Mouse (Mus musculus): ENCODE results near the gene Rabgap1l. TPM values are rescaled to one million over a fixed set of nuclear protein-coding genes. Genes with fewer than 3 reads are reported as not detected.

Gene Rabgap1l
- polyA plus RNA-seq, 1 experiment from 2014 or later, result 26.4 TPM

DNA sequence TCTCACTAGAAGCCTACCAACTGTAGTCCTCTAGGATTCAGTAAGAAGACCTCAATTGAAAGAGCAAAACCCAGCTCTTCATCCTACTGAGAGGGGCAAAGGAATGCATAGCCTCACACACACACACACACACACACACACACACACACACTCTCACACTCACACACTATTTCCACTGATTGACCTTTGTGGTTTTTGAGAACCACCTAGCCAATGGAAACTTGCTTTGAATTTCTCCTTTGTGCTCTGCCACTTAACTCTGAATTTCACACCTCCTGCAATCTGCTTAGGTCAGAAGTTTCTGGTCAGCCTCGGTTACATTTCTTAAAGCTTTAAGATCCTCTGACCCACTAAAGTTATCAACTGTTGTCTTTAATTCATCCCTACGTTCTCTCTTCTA, 12.3 kb upstream of the Rabgap1l start:
- Histone ChIP-seq H3K4me2 (no peak overlapping the region), H3K9me3 (no peaks in the 10 kb centered on the region), H3K4me1 (replicated peaks) (no peaks in the 10 kb centered on the region), H3K4me3 (no peak overlapping the region), H3K27ac (no peak overlapping the region), H3K27me3 (no peaks in the 10 kb centered on the region), H3K9ac (no peak overlapping the region), H3K36me3 (no peaks in the 10 kb centered on the region)
- 75% methylated on average over 2 of the region's 2 CpGs for WGBS
- no peak for ATAC-seq (ENCODE audit: low FRiP score)

DNA sequence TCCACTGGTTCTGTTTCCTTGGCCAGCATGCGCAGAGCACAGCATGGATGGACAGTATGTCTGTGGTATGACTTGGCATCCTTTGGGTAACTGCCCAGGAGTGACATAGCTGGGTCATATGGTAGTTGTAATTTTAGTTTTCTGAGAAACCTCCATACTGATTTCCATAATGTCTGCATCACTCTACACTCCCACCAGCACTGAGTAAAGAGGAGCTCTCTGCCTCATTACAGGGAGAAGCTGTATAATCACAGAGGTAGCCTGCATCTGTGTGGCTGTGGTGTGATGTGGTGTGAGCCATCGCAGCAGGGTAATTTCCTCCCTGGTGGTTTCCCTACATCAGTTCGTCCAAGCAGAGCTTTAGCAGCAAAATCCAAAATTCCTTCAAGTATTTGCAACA, 7.0 kb upstream of the Rabgap1l start:
- Histone ChIP-seq H3K4me2 (no peak overlapping the region), H3K4me1 (replicated peaks) (no peaks in the 10 kb centered on the region), H3K27me3 (no peaks in the 10 kb centered on the region), H3K4me3 (no peak overlapping the region), H3K9me3 (no peaks in the 10 kb centered on the region), H3K36me3 (no peaks in the 10 kb centered on the region), H3K9ac (no peak overlapping the region), H3K27ac (no peak overlapping the region)
- no peak for ATAC-seq (ENCODE audit: low FRiP score)
- 79% methylated on average over 3 of the region's 3 CpGs for WGBS

DNA sequence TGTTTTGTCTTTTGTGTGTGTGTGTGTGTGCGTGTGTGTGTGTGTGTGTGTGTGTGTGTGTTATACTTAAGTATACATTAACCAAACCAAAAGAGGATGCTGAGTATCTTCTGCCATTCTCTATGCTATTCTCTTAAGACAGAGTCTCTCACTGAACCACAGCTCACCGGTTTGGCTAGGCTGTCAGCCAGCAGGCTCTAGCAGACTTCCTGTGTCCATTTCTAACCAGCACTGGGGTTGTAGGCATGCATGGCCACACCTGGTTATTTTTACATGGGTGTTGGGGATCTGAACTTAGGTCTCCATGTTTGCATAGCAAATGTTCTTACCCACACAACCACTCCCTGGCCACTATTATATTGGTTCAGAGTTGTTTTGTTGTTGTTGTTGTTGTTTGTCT, 2.0 kb upstream of the Rabgap1l start:
- no peak overlapping the region for H3K9ac ChIP-seq
- 74% methylated on average over 2 of the region's 2 CpGs for WGBS
- H3K4me2 ChIP-seq, result no peak overlapping the region
- H3K9me3 ChIP-seq, result no peaks in the 10 kb centered on the region
- ATAC-seq (ENCODE audit: low FRiP score), result no peak
- H3K27ac ChIP-seq, result no peak overlapping the region
- H3K27me3 ChIP-seq, result no peaks in the 10 kb centered on the region
- H3K36me3 ChIP-seq, result no peaks in the 10 kb centered on the region
- no peak overlapping the region for H3K4me3 ChIP-seq
- H3K4me1 ChIP-seq (replicated peaks), result peaks cover 9% of the 10 kb centered on the region

DNA sequence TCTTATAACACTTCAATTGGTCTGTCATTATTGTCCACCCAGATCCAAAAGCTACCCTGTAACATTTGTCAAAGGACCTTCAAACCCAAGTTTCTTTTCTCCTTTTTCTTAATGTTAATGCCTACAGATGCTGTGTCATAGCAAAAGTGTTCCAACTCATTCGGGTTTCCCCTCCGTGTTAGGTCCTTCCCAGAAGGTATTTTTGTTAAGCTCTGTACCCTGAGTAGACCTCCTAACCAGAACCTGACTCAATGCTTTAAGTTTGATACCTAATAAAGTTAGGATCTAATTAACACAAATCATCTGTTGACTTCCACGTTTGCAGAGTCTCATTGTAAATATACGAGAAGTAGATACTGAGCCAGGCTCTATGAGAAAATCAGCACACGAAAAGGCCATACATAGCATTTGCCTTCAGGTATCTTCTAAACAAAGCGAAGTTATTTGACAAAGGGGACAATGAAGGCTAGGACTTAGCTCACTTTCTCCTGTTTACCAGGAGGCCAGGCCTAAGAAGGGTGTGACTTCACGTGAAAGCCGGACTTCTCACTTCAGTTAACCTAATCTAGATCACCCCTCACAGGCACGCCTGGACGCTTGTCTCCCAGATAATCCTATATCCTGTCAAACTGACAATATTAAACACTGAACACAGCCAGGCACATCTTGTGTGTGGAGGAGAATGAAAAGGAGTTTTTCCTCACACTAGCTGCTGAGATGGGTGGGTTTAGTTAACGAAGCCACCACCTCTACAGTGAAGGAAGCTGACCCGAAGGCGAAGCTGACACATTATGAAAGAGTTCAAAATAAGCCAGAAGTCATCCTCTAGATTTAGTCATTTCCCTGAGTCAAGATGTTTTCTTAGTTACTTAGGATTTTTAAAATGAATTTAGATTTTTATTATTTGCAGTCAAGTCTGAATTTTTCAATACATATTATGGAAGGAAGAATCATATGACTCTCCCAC, 1.1 kb upstream of the Rabgap1l start:
- H3K36me3 ChIP-seq, result no peaks in the 10 kb centered on the region
- H3K4me2 ChIP-seq, result no peak overlapping the region
- no peak for ATAC-seq (ENCODE audit: low FRiP score)
- 86% methylated on average over 13 of the region's 13 CpGs for WGBS
- no peak overlapping the region for H3K9ac ChIP-seq
- H3K27ac ChIP-seq, result no peak overlapping the region
- H3K9me3 ChIP-seq, result no peaks in the 10 kb centered on the region
- H3K4me3 ChIP-seq, result no peak overlapping the region
- no peaks in the 10 kb centered on the region for H3K27me3 ChIP-seq
- H3K4me1 ChIP-seq (replicated peaks), result peaks cover 9% of the 10 kb centered on the region

DNA sequence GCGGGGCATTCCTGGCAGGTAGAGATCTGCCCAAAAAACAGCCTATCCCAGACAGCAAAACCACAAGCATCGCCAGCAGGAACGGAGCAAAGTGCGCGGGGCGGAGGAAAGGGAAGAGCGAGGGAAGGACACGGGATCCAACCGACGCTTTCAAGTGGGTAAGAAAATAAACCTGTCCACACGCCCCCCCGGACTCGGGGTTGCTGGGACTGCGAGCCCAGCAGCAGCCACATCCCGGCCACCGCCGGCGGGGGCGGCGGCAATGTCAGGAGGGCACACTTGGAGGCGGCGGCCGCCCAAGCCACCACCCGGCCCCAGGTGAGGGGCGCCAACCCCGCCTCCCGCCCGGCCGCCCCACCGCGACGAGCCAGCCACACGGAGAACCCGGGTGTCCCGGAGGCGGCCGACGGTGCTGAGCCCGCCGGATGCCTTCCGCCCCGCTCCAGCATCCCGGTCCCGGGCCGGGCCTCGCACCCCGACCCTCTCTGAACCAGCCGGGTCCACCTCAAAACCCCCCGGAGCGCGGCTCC, 790 bp downstream of the Rabgap1l start:
- Histone ChIP-seq H3K9ac (peak overlapping the region; percentile 89), H3K4me2 (peak overlapping the region; percentile 98), H3K4me3 (peak overlapping the region; percentile 90), H3K9me3 (no peaks in the 10 kb centered on the region), H3K27me3 (no peaks in the 10 kb centered on the region), H3K4me1 (replicated peaks) (peaks cover 9% of the 10 kb centered on the region), H3K36me3 (no peaks in the 10 kb centered on the region), H3K27ac (peak overlapping the region; percentile 82)
- peak; percentile 88; the same call in 1 of the 2 replicates for ATAC-seq (ENCODE audit: low FRiP score)
- WGBS, result under 1% methylated on average over 45 of the region's 51 CpGs

DNA sequence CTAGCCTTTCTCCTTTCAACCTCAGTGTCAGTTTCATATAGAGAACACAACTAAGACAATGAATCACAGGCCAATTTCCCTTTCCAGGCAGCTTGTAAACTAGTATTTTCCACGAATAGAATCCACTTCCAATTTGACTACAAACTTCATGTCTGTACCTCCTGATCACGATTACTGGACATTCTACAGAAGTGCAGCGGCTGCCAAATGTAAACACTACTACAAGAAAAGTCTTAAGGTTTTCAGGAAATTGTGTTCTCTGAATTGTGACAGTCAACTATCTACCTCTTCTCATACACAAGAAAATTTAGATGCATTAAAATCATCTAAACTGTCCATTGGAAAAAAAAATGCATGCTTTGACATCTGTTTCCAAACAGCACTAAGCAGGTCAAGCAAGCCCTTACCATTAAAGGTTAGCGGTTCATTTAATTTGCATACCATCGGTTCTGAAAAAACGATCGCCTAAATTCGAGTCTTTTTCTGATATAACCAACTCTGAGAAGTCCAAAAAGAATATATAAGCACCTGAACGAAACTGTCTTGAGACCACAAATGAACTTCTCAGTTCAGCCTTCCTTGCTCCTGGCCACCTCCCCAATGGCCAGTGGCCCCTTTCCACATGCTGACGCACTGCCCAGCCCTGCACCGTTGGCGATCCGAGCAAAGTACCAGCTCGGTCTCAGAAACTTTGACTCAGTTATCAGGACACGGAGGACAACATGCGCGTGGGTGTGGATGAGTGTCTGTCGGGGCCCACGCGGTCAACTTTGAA, 1.4 kb downstream of the Rabgap1l start:
- 11% methylated on average over 20 of the region's 20 CpGs for WGBS
- Histone ChIP-seq H3K4me2 (peak overlapping the region; percentile 98), H3K27me3 (no peaks in the 10 kb centered on the region), H3K4me3 (peak overlapping the region; percentile 90), H3K9ac (peak overlapping the region; percentile 89), H3K4me1 (replicated peaks) (peaks cover 9% of the 10 kb centered on the region), H3K9me3 (no peaks in the 10 kb centered on the region), H3K36me3 (no peaks in the 10 kb centered on the region), H3K27ac (no peak overlapping the region)
- peak; percentile 25 for ATAC-seq (ENCODE audit: low FRiP score)

DNA sequence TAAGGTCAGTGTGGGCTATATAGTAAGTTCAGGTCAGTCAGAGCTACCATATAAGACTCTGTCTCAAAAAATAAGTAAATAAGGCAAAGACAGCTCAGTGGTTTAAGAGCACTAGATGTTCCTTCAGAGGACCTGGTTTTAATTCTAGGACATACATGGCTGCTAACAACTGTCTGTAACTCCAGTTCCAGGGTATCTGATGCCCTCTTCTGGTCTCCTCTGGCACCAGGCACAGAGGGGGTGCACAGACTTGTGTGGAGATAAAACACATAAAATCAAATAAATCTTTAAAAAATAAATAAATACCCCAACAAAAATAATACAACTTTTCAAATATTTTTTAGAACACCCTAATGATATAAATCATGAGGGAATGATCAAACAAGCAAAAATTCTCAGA, 2.4 kb downstream of the Rabgap1l start:
- Histone ChIP-seq H3K27me3 (no peaks in the 10 kb centered on the region), H3K4me2 (no peak overlapping the region), H3K9ac (no peak overlapping the region), H3K4me3 (no peak overlapping the region), H3K9me3 (no peaks in the 10 kb centered on the region), H3K27ac (no peak overlapping the region), H3K4me1 (replicated peaks) (peaks cover 9% of the 10 kb centered on the region), H3K36me3 (no peaks in the 10 kb centered on the region)
- ATAC-seq (ENCODE audit: low FRiP score), result no peak

DNA sequence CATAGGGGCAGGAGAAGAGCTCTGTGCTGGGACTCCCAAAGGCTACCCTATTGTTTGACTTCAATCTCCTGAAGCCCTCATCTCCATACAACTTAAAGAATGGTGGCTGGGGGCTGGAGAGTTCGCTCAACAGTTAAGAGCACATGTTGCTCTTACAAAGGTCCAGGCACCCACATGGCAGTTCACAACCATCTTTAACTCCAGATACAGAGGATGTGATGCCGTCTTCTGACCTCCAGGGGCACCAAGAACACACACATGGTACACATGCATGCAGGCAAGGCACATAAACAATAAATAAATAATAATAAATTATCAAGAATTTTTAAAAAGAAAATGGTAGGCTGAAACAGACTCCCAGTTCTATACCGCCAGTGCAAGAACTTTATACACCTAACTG, 3.1 kb downstream of the Rabgap1l start:
- H3K36me3 ChIP-seq, result no peaks in the 10 kb centered on the region
- peaks cover 9% of the 10 kb centered on the region for H3K4me1 ChIP-seq (replicated peaks)
- no peak overlapping the region for H3K4me3 ChIP-seq
- no peaks in the 10 kb centered on the region for H3K27me3 ChIP-seq
- H3K9ac ChIP-seq, result no peak overlapping the region
- no peak for ATAC-seq (ENCODE audit: low FRiP score)
- WGBS, result 81% methylated on average over 3 of the region's 3 CpGs
- H3K4me2 ChIP-seq, result no peak overlapping the region
- H3K9me3 ChIP-seq, result no peaks in the 10 kb centered on the region
- H3K27ac ChIP-seq, result no peak overlapping the region

DNA sequence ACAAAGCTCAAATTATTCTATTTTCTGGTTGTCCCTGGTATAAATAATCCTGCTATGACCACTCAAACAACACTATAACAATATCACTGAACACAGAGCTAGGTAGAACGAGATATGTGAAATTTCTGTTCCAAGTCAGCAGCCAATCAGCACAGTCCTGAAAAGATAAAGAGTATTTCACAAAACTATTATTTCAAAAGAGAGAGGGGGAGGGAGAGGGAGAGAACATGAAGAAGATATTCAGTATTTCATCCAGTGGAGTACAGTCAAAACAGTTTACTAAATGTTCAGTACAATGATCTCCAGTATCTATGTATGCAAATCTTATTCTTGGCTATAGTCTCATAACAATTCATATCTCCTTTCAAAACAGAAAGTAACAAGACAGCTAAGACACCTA, 5.1 kb downstream of the Rabgap1l start:
- no peak for ATAC-seq (ENCODE audit: low FRiP score)
- peaks cover 9% of the 10 kb centered on the region for H3K4me1 ChIP-seq (replicated peaks)
- no peak overlapping the region for H3K4me2 ChIP-seq
- 78% methylated on average over 1 of the region's 1 CpGs for WGBS
- H3K27ac ChIP-seq, result no peak overlapping the region
- no peaks in the 10 kb centered on the region for H3K27me3 ChIP-seq
- H3K9ac ChIP-seq, result no peak overlapping the region
- H3K9me3 ChIP-seq, result no peaks in the 10 kb centered on the region
- no peak overlapping the region for H3K4me3 ChIP-seq
- H3K36me3 ChIP-seq, result no peaks in the 10 kb centered on the region

DNA sequence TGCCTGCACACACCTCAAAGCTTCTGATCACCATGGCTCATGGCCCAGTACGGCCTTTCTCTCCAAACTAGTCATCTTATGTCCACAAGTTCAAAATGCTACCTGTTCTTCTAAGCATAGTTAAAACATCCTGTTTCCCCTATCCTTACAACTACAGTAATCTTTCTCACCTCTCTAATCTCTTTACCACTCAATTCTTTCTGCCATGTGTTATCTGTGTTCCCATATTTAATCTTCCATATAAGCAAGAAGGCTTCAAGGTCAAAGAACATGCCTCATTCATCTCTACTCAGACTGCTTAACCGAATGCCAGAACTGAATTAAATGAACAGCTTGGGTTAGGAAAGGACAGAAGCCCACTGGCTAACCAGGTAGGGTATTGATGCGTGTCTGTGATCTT, 5.8 kb downstream of the Rabgap1l start:
- no peak overlapping the region for H3K4me3 ChIP-seq
- no peak overlapping the region for H3K4me2 ChIP-seq
- H3K27ac ChIP-seq, result no peak overlapping the region
- no peak overlapping the region for H3K9ac ChIP-seq
- no peaks in the 10 kb centered on the region for H3K9me3 ChIP-seq
- ATAC-seq (ENCODE audit: low FRiP score), result no peak
- 89% methylated on average over 3 of the region's 3 CpGs for WGBS
- no peaks in the 10 kb centered on the region for H3K36me3 ChIP-seq
- H3K27me3 ChIP-seq, result no peaks in the 10 kb centered on the region
- H3K4me1 ChIP-seq (replicated peaks), result peaks cover 9% of the 10 kb centered on the region

DNA sequence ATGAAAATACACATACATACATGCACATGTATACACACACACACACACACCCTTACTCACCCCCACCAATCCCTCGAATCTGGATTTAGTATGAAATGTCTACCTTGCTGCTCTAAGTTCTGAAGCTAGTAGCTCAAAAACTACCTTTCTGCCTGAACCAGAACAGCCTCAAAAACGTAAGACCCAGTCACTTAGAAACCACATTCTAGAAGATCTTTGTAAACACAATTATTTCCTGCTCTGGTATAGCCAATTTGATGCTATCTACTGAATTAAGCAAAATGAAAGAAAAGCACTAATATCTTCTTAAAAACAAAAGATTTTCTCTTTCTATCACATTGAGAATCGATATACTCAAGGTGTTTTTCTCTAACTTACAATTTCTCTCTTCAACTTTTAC, 6.4 kb downstream of the Rabgap1l start:
- Histone ChIP-seq H3K27me3 (no peaks in the 10 kb centered on the region), H3K27ac (no peak overlapping the region), H3K4me2 (no peak overlapping the region), H3K4me3 (no peak overlapping the region), H3K9ac (no peak overlapping the region), H3K4me1 (replicated peaks) (peaks cover 4% of the 10 kb centered on the region), H3K9me3 (no peaks in the 10 kb centered on the region), H3K36me3 (no peaks in the 10 kb centered on the region)
- ATAC-seq (ENCODE audit: low FRiP score), result no peak
- WGBS, result 87% methylated on average over 3 of the region's 3 CpGs

DNA sequence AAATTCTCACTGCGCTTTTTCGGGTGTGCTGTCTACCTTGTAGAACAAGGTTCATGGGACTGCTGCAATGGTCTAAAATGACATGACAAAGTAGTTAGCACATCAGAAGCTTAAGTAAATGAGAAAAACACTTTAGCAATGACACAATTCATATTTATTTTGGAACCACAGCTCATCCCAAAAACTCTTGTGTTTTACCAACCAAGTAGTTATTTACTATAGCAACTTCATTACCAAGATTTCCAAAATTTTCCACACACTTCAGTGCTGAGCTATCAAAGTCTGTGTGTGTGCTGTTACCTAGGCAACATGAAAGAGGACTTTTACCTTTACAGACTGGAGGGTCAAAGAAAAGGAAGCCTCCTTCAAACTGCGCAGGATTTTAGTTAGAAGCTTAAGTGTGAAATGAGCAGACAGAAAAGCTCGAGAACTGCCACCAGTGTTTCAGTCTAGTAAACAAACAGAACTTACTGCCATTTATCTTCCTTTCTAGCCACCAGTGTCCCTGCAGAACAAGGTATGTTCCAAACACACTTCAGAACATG, 7.3 kb downstream of the Rabgap1l start:
- Histone ChIP-seq H3K4me1 (replicated peaks) (no peaks in the 10 kb centered on the region), H3K27ac (no peak overlapping the region), H3K27me3 (no peaks in the 10 kb centered on the region), H3K36me3 (no peaks in the 10 kb centered on the region), H3K4me2 (no peak overlapping the region), H3K4me3 (no peak overlapping the region), H3K9me3 (no peaks in the 10 kb centered on the region), H3K9ac (no peak overlapping the region)
- no peak for ATAC-seq (ENCODE audit: low FRiP score)
- WGBS, result 84% methylated on average over 4 of the region's 4 CpGs

All from hindbrain, embryonic 13.5 days (tissue).